Mouse (Mus musculus) embryonic facial prominence, embryonic 15.5 days (tissue): ENCODE results near the gene Fer1l5. TPM values are rescaled to one million over a fixed set of nuclear protein-coding genes. Genes with fewer than 3 reads are reported as not detected.

ENCODE experiments used
- ATAC-seq: fragments of 200-750 bp; cut with Nextera tagmentation; 2 replicates; pipeline ENCODE4 v1.8.0; 2017; ENCODE audit warnings: low read depth, moderate TSS enrichment; ENCODE audit not compliant: insufficient number of reproducible peaks, low FRiP score, low TSS enrichment
- H3K27ac ChIP-seq: fragments of 300-500 bp; sonication (generic); replicated peaks from 2 replicates; pipeline ENCODE4 v1.5.1; 2015; ENCODE audit warnings: mild to moderate bottlenecking, inconsistent platforms
- H3K27me3 ChIP-seq: fragments of 300-500 bp; sonication (generic); 2 replicates; pipeline ENCODE4 v1.6.1; 2015; ENCODE audit warnings: inconsistent platforms
- H3K36me3 ChIP-seq: fragments of 300-500 bp; sonication (generic); 2 replicates; pipeline ENCODE4 v1.6.1; 2015; ENCODE audit warnings: mild to moderate bottlenecking, inconsistent platforms
- H3K4me1 ChIP-seq: fragments of 300-500 bp; sonication (generic); 2 replicates; pipeline ENCODE4 v1.6.1; 2015; ENCODE audit warnings: inconsistent platforms
- H3K4me2 ChIP-seq: fragments of 300-500 bp; sonication (generic); replicated peaks from 2 replicates; pipeline ENCODE4 v1.6.1; 2015; ENCODE audit warnings: mild to moderate bottlenecking, inconsistent platforms
- H3K4me3 ChIP-seq: fragments of 300-500 bp; sonication (generic); replicated peaks from 2 replicates; pipeline ENCODE4 v1.5.1; 2015; ENCODE audit warnings: mild to moderate bottlenecking, inconsistent platforms
- H3K9ac ChIP-seq: fragments of 300-500 bp; sonication (generic); 2 replicates; pipeline ENCODE4 v1.6.1; 2015; ENCODE audit warnings: inconsistent platforms
- H3K9me3 ChIP-seq: fragments of 300-500 bp; sonication (generic); replicated peaks from 2 replicates; pipeline ENCODE4 v1.6.1; 2016; ENCODE audit warnings: inconsistent platforms
- WGBS: fragments of 180-500 bp; shearing (Covaris S2); methylation state at CpG from one replicate; pipeline ENCODE4 v1.1.7; 2015; 5-methylcytosine and 5-hydroxymethylcytosine counted together
- microRNA-seq: library from miRNA; unstranded; fragments of <30 nt; microRNA quantifications from one replicate; pipeline ENCODE4, GENCODE M21; 2016; ENCODE audit warnings: borderline number of aligned reads
- polyA plus RNA-seq: library from polyadenylated mRNA; unstranded; fragments of >200 nt; fragmentation: Nextera tagmentation; extraction: Ambion mirVana; gene quantifications from 2 replicates; pipeline ENCODE4 v1.2.1, GENCODE M21; 2015

Fer1l5 gene
- polyA plus RNA-seq, 1 experiment from 2014 or later: 1.0 TPM

DNA sequence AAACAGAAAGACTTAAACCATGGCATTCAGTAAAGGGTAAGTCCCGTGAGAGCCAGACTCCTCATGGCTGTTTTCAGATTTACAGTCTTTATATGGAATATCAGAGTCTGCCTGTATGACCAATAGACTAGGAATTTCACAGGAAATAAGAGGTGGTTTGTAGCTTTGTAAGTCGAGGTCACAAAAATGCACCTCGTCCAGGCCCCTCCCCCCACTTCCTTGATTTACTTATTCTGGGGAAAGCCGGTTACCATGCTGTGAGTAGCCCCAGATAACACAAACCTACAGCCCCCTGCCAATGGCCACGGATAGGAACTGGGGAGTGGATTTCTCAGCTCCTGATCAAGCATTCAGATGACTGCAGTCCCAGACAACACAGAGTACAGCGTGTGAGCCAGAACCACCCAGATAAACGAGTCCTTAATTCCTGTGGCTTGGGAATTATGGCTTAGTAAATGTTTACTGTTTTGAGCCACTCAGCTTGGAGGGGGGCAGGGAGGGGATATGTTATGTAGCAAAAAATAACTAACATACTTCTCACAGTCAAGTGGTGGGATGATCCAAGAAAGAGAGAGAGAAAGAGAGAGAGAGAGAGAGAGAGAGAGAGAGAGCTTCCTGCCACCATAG is 85.4 kb downstream of the Fer1l5 start:
- Histone ChIP-seq H3K27me3 (no peaks in the 10 kb centered on the region), H3K4me2 (no peak overlapping the region), H3K4me1 (peaks cover 4% of the 10 kb centered on the region; the same call in 1 of the 2 replicates), H3K4me3 (no peak overlapping the region), H3K36me3 (no peaks in the 10 kb centered on the region), H3K9ac (no peak overlapping the region), H3K9me3 (no peaks in the 10 kb centered on the region), H3K27ac (no peak overlapping the region; the same call in 1 of the 2 replicates)
- WGBS: 23% methylated on average over 7 of the region's 7 CpGs
- ATAC-seq: no peak

GRCm38 (mm10) chr1:36458169-36458568 is 86.1 kb downstream of the Fer1l5 start:
- Histone ChIP-seq H3K9ac (no peak overlapping the region), H3K4me1 (peaks cover 4% of the 10 kb centered on the region; the same call in 1 of the 2 replicates), H3K9me3 (no peaks in the 10 kb centered on the region), H3K4me2 (no peak overlapping the region), H3K27me3 (no peaks in the 10 kb centered on the region), H3K36me3 (no peaks in the 10 kb centered on the region), H3K27ac (no peak overlapping the region), H3K4me3 (no peak overlapping the region)
- WGBS: 82% methylated on average over 5 of the region's 5 CpGs
- no peak for ATAC-seq

- no peaks in the 10 kb centered on the region for H3K36me3 ChIP-seq
- no peak overlapping the region for H3K27ac ChIP-seq
- H3K4me3 ChIP-seq: no peak overlapping the region
- H3K4me2 ChIP-seq: no peak overlapping the region
- no peaks in the 10 kb centered on the region for H3K9me3 ChIP-seq
- no peaks in the 10 kb centered on the region for H3K27me3 ChIP-seq
- peaks cover 4% of the 10 kb centered on the region; the same call in 1 of the 2 replicates for H3K4me1 ChIP-seq
- 49% methylated on average over 2 of the region's 2 CpGs for WGBS
- H3K9ac ChIP-seq: no peak overlapping the region
- no peak for ATAC-seq
These were observed 89.7 kb downstream of the Fer1l5 start for GRCm38 (mm10) chr1:36461829-36462228.

DNA sequence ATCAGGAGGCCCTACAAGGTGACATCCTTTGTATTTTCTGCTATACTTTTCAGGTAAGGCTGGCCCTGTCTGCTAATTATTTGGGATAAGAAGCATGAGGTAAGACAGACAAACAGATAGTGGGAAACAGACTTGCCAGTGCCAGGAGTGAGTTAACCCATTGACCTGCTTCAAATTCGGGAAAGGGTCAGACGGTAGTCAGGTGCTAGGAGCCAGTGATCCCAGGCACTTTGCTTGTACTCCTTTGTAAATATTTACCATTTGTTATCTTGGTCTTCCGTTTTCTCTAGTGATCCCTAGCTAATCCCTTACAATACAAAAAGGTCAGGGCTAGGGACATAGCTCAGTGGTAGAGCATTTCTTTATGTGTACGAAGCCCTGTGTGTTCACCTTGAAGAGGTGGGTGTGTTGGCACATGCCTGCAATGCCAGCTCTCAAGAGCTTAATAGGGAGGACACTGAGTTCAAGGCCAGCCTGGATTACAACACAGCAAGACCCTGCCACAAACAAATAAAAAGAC is 93.6 kb downstream of the Fer1l5 start:
- peaks cover 10% of the 10 kb centered on the region; the same call in 1 of the 2 replicates for H3K4me1 ChIP-seq
- H3K27ac ChIP-seq: no peak overlapping the region
- H3K9ac ChIP-seq: no peak overlapping the region
- H3K4me3 ChIP-seq: no peak overlapping the region
- 65% methylated on average over 4 of the region's 4 CpGs for WGBS
- H3K36me3 ChIP-seq: no peaks in the 10 kb centered on the region
- H3K27me3 ChIP-seq: no peaks in the 10 kb centered on the region
- no peak overlapping the region for H3K4me2 ChIP-seq
- ATAC-seq: no peak
- H3K9me3 ChIP-seq: no peaks in the 10 kb centered on the region

DNA sequence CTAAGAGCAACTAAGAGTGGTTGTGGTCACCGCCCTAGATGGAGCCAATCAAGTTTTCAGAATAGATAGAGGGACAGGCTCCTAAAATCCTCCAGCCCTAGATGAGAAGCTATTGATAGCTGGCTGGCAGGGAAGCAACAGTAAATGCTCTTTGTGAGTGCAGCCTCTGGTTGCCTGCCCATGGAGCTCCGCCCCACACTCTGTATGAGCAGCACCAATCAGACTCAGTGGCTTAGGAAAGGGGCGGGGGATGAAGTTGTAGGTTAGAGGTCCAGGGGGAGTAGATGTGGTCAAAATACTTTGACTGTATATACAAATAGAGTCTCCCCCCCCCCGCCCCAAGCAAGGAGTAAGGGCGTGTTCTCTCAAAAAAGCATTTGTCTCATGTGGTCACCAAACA is 95.4 kb downstream of the Fer1l5 start:
- Histone ChIP-seq H3K4me3 (no peak overlapping the region), H3K4me2 (no peak overlapping the region), H3K27ac (no peak overlapping the region), H3K9me3 (no peaks in the 10 kb centered on the region), H3K9ac (no peak overlapping the region), H3K27me3 (no peaks in the 10 kb centered on the region), H3K36me3 (no peaks in the 10 kb centered on the region), H3K4me1 (peaks cover 15% of the 10 kb centered on the region)
- WGBS: 49% methylated on average over 5 of the region's 5 CpGs
- ATAC-seq: no peak

DNA sequence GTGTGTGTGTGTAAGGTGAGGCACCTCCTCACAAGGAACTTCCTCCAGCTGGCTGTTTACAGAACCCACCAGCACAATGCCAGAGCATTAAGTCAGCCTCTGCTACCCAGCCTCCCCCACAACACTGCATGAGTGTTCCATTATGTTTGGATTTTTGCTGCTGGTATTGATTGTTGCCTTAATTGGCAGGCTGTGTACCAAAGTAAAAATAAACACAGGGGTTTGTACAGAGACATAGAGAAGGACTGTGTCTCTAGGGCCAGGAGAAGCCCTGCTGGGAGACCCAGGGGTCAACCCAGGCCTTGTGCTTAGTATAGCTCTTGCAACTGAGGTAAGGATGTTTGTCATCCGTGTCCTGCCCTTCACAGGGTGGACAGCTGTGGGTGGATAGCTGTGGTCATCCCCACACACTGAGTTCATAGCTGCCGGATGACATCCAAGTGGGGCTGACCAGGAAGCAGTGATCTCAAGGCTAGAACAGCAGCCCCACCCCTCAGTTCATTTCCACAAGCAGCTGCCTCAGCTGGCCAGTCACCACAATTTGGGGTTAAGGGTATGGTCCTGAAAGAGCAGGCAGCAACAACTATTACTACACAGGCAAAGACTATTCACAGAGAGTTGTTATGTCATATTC is 97.8 kb downstream of the Fer1l5 start:
- 45% methylated on average over 2 of the region's 2 CpGs for WGBS
- Histone ChIP-seq H3K4me3 (no peak overlapping the region), H3K27me3 (no peaks in the 10 kb centered on the region), H3K27ac (no peak overlapping the region), H3K36me3 (no peaks in the 10 kb centered on the region), H3K9ac (no peak overlapping the region), H3K4me1 (peaks cover 40% of the 10 kb centered on the region), H3K9me3 (no peaks in the 10 kb centered on the region), H3K4me2 (no peak overlapping the region)
- ATAC-seq: no peak

DNA sequence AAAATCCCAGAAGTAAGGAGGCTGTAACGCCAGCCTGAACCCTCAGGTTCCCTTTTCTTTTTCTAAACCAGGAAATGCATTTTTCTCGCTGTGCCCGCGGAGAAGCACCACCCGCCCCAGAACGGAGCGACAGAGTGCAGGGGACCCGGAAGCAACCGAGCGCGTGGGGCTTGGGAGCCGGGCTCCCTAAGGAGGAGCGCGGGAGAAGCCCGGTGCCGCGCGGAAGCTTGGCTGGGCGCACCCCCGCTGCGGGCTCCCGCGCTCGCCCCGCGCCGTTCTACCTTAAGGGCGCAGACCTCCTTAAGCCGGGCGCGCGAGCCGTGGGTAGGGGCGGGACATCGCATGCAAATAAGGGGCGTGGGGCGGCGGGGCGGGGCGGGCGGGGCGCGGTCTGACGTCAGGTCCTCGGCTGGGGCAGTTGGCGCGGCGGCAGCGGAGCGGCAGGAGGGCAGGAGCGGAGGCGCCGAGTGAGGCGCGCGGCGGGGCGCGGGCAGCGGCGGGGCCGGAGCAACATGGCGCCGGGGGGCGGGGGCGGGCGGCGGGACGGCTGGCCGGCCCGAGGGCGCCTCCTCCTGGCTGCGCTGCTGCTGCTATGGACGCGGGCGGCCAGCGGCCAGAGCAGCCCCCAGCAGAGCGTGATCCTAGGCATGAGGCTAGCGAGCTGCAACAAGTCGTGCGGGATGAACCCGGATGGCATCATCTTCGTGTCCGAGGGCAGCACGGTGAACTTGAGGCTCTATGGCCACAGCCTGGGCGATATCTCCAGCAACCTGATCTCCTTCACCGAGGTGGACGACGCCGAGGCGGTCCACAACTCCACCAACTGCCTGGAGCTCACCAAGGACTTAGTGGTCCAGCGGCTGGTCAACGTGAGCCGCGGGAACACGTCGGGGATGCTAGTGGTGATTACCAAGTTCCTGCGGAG is 99.4 kb downstream of the Fer1l5 start, which contains the start of gene Cnnm4:
Cnnm4 (plus strand) TSS at position 440 of the 925 bp plus-strand sequence.
- Histone ChIP-seq H3K9ac (peak within 1 kb of the TSS; percentile 64), H3K27me3 (no peaks in the 10 kb centered on the region), H3K4me2 (peak within 1 kb of the TSS; percentile 68), H3K27ac (peak within 1 kb of the TSS; percentile 72), H3K4me1 (peaks cover 55% of the 10 kb centered on the region), H3K36me3 (no peaks in the 10 kb centered on the region), H3K4me3 (peak within 1 kb of the TSS; percentile 72), H3K9me3 (no peaks in the 10 kb centered on the region)
- peak; percentile 93 for ATAC-seq
- WGBS: under 1% methylated on average over 79 of the region's 98 CpGs

Small RNAs within 50 kb of the gene (microRNA-seq; reads per million reads assigned to microRNA genes)
- gene Mir6898: 0.52 reads per million

Other genes starting within 250 kb of the Fer1l5 start
- 56.8 and 57.2 TPM in 2 replicates for gene Uggt1, start 127.6 kb upstream of the Fer1l5 start, polyA plus RNA-seq
- gene Neurl3, start 97.6 kb upstream of the Fer1l5 start, polyA plus RNA-seq: 1.5 and 2.2 TPM in 2 replicates
- gene Arid5a, start 64.6 kb upstream of the Fer1l5 start, polyA plus RNA-seq: 15.5 and 16.1 TPM in 2 replicates
- 42.2 TPM in 2 replicates for gene Kansl3, start 3.1 kb upstream of the Fer1l5 start, polyA plus RNA-seq
- gene Lman2l, start 73.0 kb downstream of the Fer1l5 start, polyA plus RNA-seq: 45.9 and 52.0 TPM in 2 replicates
- gene Cnnm4, start 99.3 kb downstream of the Fer1l5 start, polyA plus RNA-seq: 15.0 and 15.8 TPM in 2 replicates
- 3.8 and 4.3 TPM in 2 replicates for gene Cnnm3, start 139.6 kb downstream of the Fer1l5 start, polyA plus RNA-seq
- gene Ankrd23, start 164.6 kb downstream of the Fer1l5 start, polyA plus RNA-seq: 17.6 and 21.6 TPM in 2 replicates
- gene Gm42417, start 167.1 kb downstream of the Fer1l5 start, polyA plus RNA-seq: 0.25 and 0.40 TPM in 2 replicates
- 25.7 and 29.5 TPM in 2 replicates for gene Ankrd39, start 175.2 kb downstream of the Fer1l5 start, polyA plus RNA-seq
- gene Sema4c, start 186.1 kb downstream of the Fer1l5 start, polyA plus RNA-seq: 18.6 and 19.6 TPM in 2 replicates